Mouse (Mus musculus) bone marrow macrophage, adult 2 months (primary cell): ENCODE data around the gene Fbxo34.

ENCODE experiments used
- CTCF ChIP-seq: IDR thresholded peaks from 2 replicates; pipeline ENCODE4 v1.5.1; 2012; ENCODE audit warnings: low read depth, mild to moderate bottlenecking, low read length, moderate library complexity
- POLR2A ChIP-seq: IDR thresholded peaks from 2 replicates; pipeline ENCODE4 v1.6.1; 2012; ENCODE audit warnings: mild to moderate bottlenecking, low read depth, low read length, borderline replicate concordance

- TF ChIP-seq POLR2A (no peak), CTCF (no peak)
These were observed 64.7 kb downstream of the Fbxo34 start for GRCm38 (mm10) chr14:47514816-47515453.
